Mouse (Mus musculus) limb, embryonic 14.5 days (tissue): Measurements from ENCODE around the gene Rab17. TPM values are rescaled to one million over a fixed set of nuclear protein-coding genes. Genes with fewer than 3 reads are reported as not detected.

Experiments used
- ATAC-seq: fragments of 200-750 bp; cut with Nextera tagmentation; 2 replicates; pipeline ENCODE4 v1.8.0; 2017; ENCODE audit warnings: low read depth, moderate number of reproducible peaks, moderate TSS enrichment; ENCODE audit not compliant: low FRiP score
- DNase-seq: peaks from one replicate; pipeline ENCODE4 v3.0.0-alpha.2; 2015; ENCODE audit warnings: low spot score
- H3K27ac ChIP-seq: fragments of 300-500 bp; sonication (generic); replicated peaks from 2 replicates; pipeline ENCODE4 v1.5.1; 2014; ENCODE audit warnings: low read depth, mild to moderate bottlenecking, low read length, moderate library complexity, mixed read lengths
- H3K27me3 ChIP-seq: fragments of 300-500 bp; sonication (generic); 2 replicates; pipeline ENCODE4 v1.6.1; 2014; ENCODE audit warnings: low read length, mixed read lengths; ENCODE audit not compliant: control insufficient read depth, insufficient read depth
- H3K36me3 ChIP-seq: fragments of 300-500 bp; sonication (generic); 2 replicates; pipeline ENCODE4 v1.6.1; 2014; ENCODE audit warnings: mild to moderate bottlenecking, low read length, moderate library complexity, mixed read lengths; ENCODE audit not compliant: control insufficient read depth, insufficient read depth
- H3K4me1 ChIP-seq: fragments of 300-500 bp; sonication (generic); 2 replicates; pipeline ENCODE4 v1.6.1; 2014; ENCODE audit warnings: antibody characterized with exemption, low read length, mixed read lengths; ENCODE audit not compliant: control insufficient read depth, insufficient read depth
- H3K4me2 ChIP-seq: fragments of 300-500 bp; sonication (generic); replicated peaks from 2 replicates; pipeline ENCODE4 v1.6.1; 2014; ENCODE audit warnings: low read depth, mild to moderate bottlenecking, low read length, moderate library complexity; ENCODE audit not compliant: severe bottlenecking
- H3K4me3 ChIP-seq: fragments of 300-500 bp; sonication (generic); replicated peaks from 2 replicates; pipeline ENCODE4 v1.5.1; 2014; ENCODE audit warnings: low read length
- H3K9ac ChIP-seq: fragments of 300-500 bp; sonication (generic); 2 replicates; pipeline ENCODE4 v1.6.1; 2014; ENCODE audit warnings: mild to moderate bottlenecking, low read depth, low read length, moderate library complexity; ENCODE audit not compliant: severe bottlenecking
- H3K9me3 ChIP-seq: fragments of 300-500 bp; sonication (generic); 2 replicates; pipeline ENCODE4 v1.6.1; 2016; ENCODE audit warnings: low read length; ENCODE audit not compliant: control insufficient read depth
- POLR2A ChIP-seq: fragments of 200-500 bp; IDR thresholded peaks from 2 replicates; pipeline ENCODE4 v1.8.0; 2012; ENCODE audit warnings: inconsistent platforms, mild to moderate bottlenecking, moderate library complexity, borderline replicate concordance; ENCODE audit not compliant: insufficient read depth, insufficient read length; ENCODE audit errors: extremely low read depth
- WGBS: fragments of 180-500 bp; shearing (Covaris S2); extraction: QIAGEN DNeasy Blood & Tissue Kit; methylation state at CpG from one replicate; pipeline ENCODE4 v1.1.7; 2014; 5-methylcytosine and 5-hydroxymethylcytosine counted together
- polyA plus RNA-seq, 2 experiments: library from polyadenylated mRNA; depleted of rRNA in 1 of 2; stranded (reverse) in 1 of 2; unstranded in 1 of 2; fragments of >200 nt; fragmentation: Nextera tagmentation in 1 of 2; extraction: Ambion mirVana in 1 of 2; gene quantifications; 2 replicates each; pipeline versions ENCODE4 v1.2.1 to v1.2.3; 2012 to 2014

Gene Rab17
- polyA plus RNA-seq, 2 experiments, result 0.78 to 1.0 TPM

DNA sequence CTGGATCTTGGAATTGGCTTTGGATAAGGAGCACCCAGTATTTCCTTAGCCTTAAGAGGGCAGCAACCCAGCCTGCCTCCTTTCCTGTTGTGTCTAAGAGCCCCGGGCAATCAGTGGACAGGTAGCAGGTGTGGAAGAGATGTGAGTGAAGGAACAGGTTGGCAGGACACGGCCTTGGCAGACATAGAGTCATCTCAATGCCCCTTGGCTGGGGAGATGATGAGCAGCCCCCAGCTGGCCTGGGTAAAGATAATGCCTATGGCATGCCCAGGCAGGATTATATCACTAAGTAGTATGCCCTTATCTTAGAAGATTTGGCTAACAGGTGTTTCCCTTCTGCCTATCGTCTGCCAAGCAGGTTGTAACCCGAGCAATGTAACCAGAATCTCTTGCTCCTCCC, 27.7 kb upstream of the Rab17 start:
- H3K27me3 ChIP-seq, result no peaks in the 10 kb centered on the region

GRCm38 (mm10) chr1:90995916-90996315, 26.5 kb upstream of the Rab17 start:
- 100% methylated on average over 1 of the region's 1 CpGs for WGBS
- no peak for TF ChIP-seq POLR2A
- Histone ChIP-seq H3K27me3 (no peaks in the 10 kb centered on the region), H3K27ac (no peak overlapping the region), H3K4me3 (no peak overlapping the region), H3K9ac (no peak overlapping the region), H3K9me3 (no peaks in the 10 kb centered on the region), H3K4me1 (peaks cover 11% of the 10 kb centered on the region; the same call in 1 of the 2 replicates), H3K36me3 (no peaks in the 10 kb centered on the region), H3K4me2 (no peak overlapping the region)
- no peak for DNase-seq
- no peak for ATAC-seq

More for the DNA sequence above, 27.7 kb upstream of the Rab17 start:
- no peak for TF ChIP-seq POLR2A
- Histone ChIP-seq H3K4me3 (no peak overlapping the region), H3K4me2 (no peak overlapping the region), H3K27ac (no peak overlapping the region), H3K36me3 (no peaks in the 10 kb centered on the region), H3K9ac (no peak overlapping the region), H3K4me1 (peaks cover 11% of the 10 kb centered on the region; the same call in 1 of the 2 replicates), H3K9me3 (no peaks in the 10 kb centered on the region)
- DNase-seq (no peak), ATAC-seq (no peak)
- WGBS, result 67% methylated on average over 4 of the region's 4 CpGs

GRCm38 (mm10) chr1:90981346-90981745, 11.9 kb upstream of the Rab17 start:
- Histone ChIP-seq H3K36me3 (no peaks in the 10 kb centered on the region), H3K27me3 (no peaks in the 10 kb centered on the region), H3K4me2 (no peak overlapping the region), H3K9me3 (no peaks in the 10 kb centered on the region), H3K27ac (no peak overlapping the region), H3K4me1 (no peaks in the 10 kb centered on the region), H3K4me3 (no peak overlapping the region), H3K9ac (no peak overlapping the region)
- no peak for TF ChIP-seq POLR2A
- DNase-seq, result no peak
- no peak for ATAC-seq
- 81% methylated on average over 3 of the region's 3 CpGs for WGBS

DNA sequence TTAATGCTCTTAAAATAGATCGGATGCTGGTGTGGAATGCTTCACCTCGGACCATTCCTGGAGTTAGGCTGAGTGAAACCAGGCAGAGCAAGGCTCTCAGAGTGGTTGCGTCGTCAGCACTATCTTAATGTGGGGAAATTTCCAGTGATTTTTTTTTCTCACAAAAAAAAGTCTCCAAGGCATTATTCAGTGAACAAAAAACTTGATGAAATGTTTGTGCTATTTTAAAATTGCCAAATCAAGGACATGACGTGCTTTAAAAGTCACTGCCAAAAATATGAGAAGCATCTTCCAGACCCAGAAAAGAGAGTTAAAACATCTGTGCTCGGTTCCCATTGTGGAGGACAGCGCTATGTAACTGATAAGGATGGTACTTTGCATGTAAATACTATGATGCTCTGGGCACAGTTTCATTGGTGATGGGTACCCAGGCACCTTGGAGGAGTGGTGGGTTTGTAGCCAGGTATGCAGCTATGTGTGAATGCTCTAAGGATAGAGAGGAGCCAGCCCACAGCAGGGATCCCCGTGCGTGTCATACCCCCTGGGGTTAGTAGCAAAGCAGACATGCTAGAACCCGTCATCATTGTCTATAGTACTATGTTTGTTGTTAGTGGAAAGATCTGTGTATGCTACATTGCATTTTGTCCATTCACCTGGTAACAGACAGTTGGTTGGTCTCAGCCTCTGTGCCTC, 11.3 kb upstream of the Rab17 start:
- Histone ChIP-seq H3K9me3 (no peaks in the 10 kb centered on the region), H3K27me3 (no peaks in the 10 kb centered on the region), H3K36me3 (no peaks in the 10 kb centered on the region), H3K4me2 (no peak overlapping the region), H3K9ac (no peak overlapping the region), H3K4me3 (no peak overlapping the region), H3K27ac (no peak overlapping the region), H3K4me1 (no peaks in the 10 kb centered on the region)
- no peak for ATAC-seq
- WGBS, result 64% methylated on average over 10 of the region's 10 CpGs
- TF ChIP-seq POLR2A, result no peak
- DNase-seq, result peak; percentile 34

DNA sequence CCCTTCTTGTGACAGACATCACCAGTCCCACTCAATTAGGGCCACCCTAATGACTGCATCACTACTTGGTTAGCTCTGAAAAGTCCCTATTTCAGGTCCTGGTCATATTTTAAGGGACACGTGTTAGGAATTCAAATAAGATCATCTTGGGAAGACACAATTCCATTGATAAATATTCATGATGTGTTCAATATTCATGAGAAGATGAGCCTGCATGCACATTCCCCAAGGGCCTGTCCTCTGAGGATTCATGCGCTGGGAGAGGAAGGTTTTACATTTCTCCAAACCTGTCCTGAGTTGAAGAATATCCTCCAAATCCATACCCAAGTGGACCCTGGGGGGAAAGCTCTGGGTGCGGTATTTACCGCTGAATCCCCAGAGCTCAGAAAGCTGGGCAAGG, 6.5 kb upstream of the Rab17 start:
- no peaks in the 10 kb centered on the region for H3K27me3 ChIP-seq
- DNase-seq, result no peak
- H3K4me3 ChIP-seq, result no peak overlapping the region
- TF ChIP-seq POLR2A, result no peak
- H3K9me3 ChIP-seq, result no peaks in the 10 kb centered on the region
- H3K4me1 ChIP-seq, result no peaks in the 10 kb centered on the region
- no peak overlapping the region for H3K9ac ChIP-seq
- H3K27ac ChIP-seq, result no peak overlapping the region
- no peak for ATAC-seq
- no peak overlapping the region for H3K4me2 ChIP-seq
- WGBS, result 83% methylated on average over 4 of the region's 4 CpGs
- no peaks in the 10 kb centered on the region for H3K36me3 ChIP-seq
